Mouse (Mus musculus): ENCODE results near the gene Rspo4.

The Rspo4 gene

DNA sequence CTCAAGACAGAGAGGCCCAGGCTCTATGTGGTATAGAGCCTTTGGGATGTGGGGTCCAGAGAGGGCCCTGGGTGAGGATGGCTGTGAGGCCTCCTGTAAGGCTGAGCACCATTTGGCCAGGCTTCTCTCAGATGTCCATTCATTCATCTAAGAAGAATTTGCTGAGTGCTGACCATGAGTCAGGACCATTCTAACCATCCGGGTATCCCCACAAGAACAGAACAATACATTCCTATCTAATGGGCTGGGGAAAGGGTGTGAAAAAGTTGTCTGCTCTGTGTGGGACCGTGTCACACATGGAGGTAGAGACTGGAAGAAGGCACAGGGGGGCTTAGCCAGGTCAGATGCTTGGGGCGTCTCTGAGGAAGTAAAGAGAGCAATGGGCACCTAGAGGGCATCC lies 69.0 kb downstream of the Rspo4 start:
- DNase-seq (ENCODE audit: low spot score) = no peak

- DNase-seq (ENCODE audit: low spot score) = no peak
These were observed 71.4 kb downstream of the Rspo4 start for GRCm38 (mm10) chr2:151914120-151914519.

DNA sequence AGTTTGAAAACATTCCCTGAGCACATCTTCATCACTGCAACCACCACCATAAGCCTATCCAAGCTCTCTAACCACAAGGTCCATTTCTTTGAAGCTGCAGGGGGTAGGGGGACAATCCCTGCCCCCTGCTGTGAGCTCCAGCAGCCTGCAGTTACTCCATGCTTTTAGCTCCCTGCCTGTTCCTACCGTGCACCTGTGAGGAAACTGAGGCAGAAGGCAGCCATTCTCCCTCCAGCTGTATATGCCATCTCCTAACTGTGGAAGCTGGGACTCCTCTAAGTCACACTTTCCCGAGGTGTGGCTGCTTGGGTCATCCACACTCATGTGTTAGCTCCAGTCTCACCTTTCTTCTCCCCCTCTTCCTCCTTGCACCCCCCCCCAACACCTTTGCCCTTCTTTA lies 72.4 kb downstream of the Rspo4 start:
- no peak for DNase-seq (ENCODE audit: low spot score)

GRCm38 (mm10) chr2:151916061-151916831 lies 73.5 kb downstream of the Rspo4 start:
- peak; percentile 73 for DNase-seq (ENCODE audit: low spot score)

- DNase-seq (ENCODE audit: low spot score) = no peak
These were observed 76.4 kb downstream of the Rspo4 start for GRCm38 (mm10) chr2:151919140-151919539.

- no peak for DNase-seq (ENCODE audit: low spot score)
These were observed 78.3 kb downstream of the Rspo4 start for GRCm38 (mm10) chr2:151921068-151921467.

DNA sequence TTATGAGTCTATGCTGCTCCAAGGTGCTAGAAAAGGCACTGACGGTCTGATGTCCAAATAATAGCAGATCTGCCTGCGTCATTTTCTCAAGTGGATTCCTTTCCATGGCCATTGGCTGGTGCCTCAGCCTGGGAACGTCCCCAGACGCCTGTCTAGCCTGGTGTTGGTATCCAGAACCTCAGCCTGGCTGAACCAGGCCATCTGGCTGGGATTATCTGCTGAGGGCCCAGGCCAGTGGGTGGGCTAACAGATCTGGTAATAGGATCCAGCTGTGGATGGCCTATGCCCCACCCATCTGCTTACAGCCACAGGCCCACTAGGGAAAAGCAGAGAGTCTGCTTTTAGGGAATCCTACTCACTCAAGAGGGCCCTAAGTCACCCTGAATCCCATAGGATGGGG lies 78.9 kb downstream of the Rspo4 start:
- peak; percentile 65 for DNase-seq (ENCODE audit: low spot score)

All from urinary bladder, postnatal 14 days (tissue).